Mouse (Mus musculus): ENCODE results near the gene Sipa1l3.

Sipa1l3 gene

GRCm38 (mm10) chr7:29446156-29446555, 72.3 kb downstream of the Sipa1l3 start:
- no peak for DNase-seq (ENCODE audit: low read depth, low spot score)

GRCm38 (mm10) chr7:29444527-29444926, 73.9 kb downstream of the Sipa1l3 start:
- DNase-seq (ENCODE audit: low read depth, low spot score) = no peak

- DNase-seq (ENCODE audit: low read depth, low spot score) = no peak
Measured at GRCm38 (mm10) chr7:29444070-29444469, 74.4 kb downstream of the Sipa1l3 start.

GRCm38 (mm10) chr7:29441793-29442192, 76.6 kb downstream of the Sipa1l3 start:
- DNase-seq (ENCODE audit: low read depth, low spot score) = peak; percentile 62

GRCm38 (mm10) chr7:29441151-29441550, 77.3 kb downstream of the Sipa1l3 start:
- no peak for DNase-seq (ENCODE audit: low read depth, low spot score)

GRCm38 (mm10) chr7:29438655-29439282, 79.7 kb downstream of the Sipa1l3 start:
- DNase-seq (ENCODE audit: low read depth, low spot score) = no peak

GRCm38 (mm10) chr7:29438204-29438603, 80.2 kb downstream of the Sipa1l3 start:
- DNase-seq (ENCODE audit: low read depth, low spot score) = no peak

- DNase-seq (ENCODE audit: low read depth, low spot score) = peak; percentile 27
Measured at GRCm38 (mm10) chr7:29437072-29437471, 81.4 kb downstream of the Sipa1l3 start.

GRCm38 (mm10) chr7:29434313-29435035, 84.0 kb downstream of the Sipa1l3 start:
- no peak for DNase-seq (ENCODE audit: low read depth, low spot score)

- no peak for DNase-seq (ENCODE audit: low read depth, low spot score)
Measured at GRCm38 (mm10) chr7:29433725-29434124, 84.7 kb downstream of the Sipa1l3 start.

- peak; percentile 49 for DNase-seq (ENCODE audit: low read depth, low spot score)
Measured at GRCm38 (mm10) chr7:29432947-29433553, 85.4 kb downstream of the Sipa1l3 start.

GRCm38 (mm10) chr7:29432180-29432946, 86.1 kb downstream of the Sipa1l3 start:
- DNase-seq (ENCODE audit: low read depth, low spot score) = peak; percentile 25

- no peak for DNase-seq (ENCODE audit: low read depth, low spot score)
Measured at GRCm38 (mm10) chr7:29430739-29431211, 87.7 kb downstream of the Sipa1l3 start.

GRCm38 (mm10) chr7:29426056-29426455, 92.4 kb downstream of the Sipa1l3 start:
- DNase-seq (ENCODE audit: low read depth, low spot score) = no peak

GRCm38 (mm10) chr7:29425413-29425827, 93.0 kb downstream of the Sipa1l3 start:
- DNase-seq (ENCODE audit: low read depth, low spot score) = no peak

GRCm38 (mm10) chr7:29424690-29425089, 93.8 kb downstream of the Sipa1l3 start:
- DNase-seq (ENCODE audit: low read depth, low spot score) = peak; percentile 36

GRCm38 (mm10) chr7:29421909-29422244, 96.6 kb downstream of the Sipa1l3 start:
- DNase-seq (ENCODE audit: low read depth, low spot score) = no peak

GRCm38 (mm10) chr7:29421240-29421908, 97.1 kb downstream of the Sipa1l3 start:
- DNase-seq (ENCODE audit: low read depth, low spot score) = peak; percentile 27

- no peak for DNase-seq (ENCODE audit: low read depth, low spot score)
Measured at GRCm38 (mm10) chr7:29419836-29420235, 98.6 kb downstream of the Sipa1l3 start.

- no peak for DNase-seq (ENCODE audit: low read depth, low spot score)
Measured at GRCm38 (mm10) chr7:29418231-29418630, 100.2 kb downstream of the Sipa1l3 start.

GRCm38 (mm10) chr7:29417332-29418069, 100.9 kb downstream of the Sipa1l3 start:
- no peak for DNase-seq (ENCODE audit: low read depth, low spot score)

All from skeletal muscle tissue, adult 2 months (tissue).